Mouse (Mus musculus) layer of hippocampus, postnatal 36 days (tissue): ENCODE measurements around the gene Jazf1. TPM values are rescaled to one million over a fixed set of nuclear protein-coding genes. Genes with fewer than 3 reads are reported as not detected.

Source experiments
- DNase-seq, 2 experiments: peaks; one replicate each; pipeline ENCODE4 v3.0.0; 2022
- total RNA-seq, 2 experiments: library from RNA; stranded (reverse); gene quantifications; 2 replicates each; pipeline ENCODE4 v1.2.3; 2021

The Jazf1 gene
- 10 to 100 TPM; 31.9 to 35.2 TPM for total RNA-seq

GRCm38 (mm10) chr6:53067989-53068874, at the start of gene Jazf1:
Jazf1 (minus strand) TSS chr6:53068631.
- peak; percentile 46 to 54 for DNase-seq

- no peak for DNase-seq
Measured at GRCm38 (mm10) chr6:53117855-53118254, 49.4 kb upstream of the Jazf1 start.

DNA sequence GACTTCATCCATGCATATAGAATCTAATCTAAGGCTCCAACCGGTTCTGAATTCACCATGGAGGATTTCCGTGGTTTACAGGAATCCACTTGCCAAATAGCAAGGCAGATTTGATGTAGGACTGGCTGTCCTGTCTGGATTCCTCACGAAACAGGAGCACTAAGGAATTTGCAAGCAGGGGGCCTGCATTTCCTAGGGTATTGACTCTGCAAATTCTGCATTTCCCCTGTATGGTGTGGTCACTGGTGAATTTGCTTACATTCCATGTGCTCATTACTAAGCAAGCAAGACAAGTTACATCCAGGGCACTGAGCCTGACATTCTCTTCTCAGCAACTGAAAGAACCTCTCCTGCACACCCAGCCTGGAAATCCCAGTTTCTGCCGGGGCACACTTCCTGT, 18.4 kb upstream of the Jazf1 start:
- no peak for DNase-seq

GRCm38 (mm10) chr6:53081241-53081640, 12.8 kb upstream of the Jazf1 start:
- no peak for DNase-seq

DNA sequence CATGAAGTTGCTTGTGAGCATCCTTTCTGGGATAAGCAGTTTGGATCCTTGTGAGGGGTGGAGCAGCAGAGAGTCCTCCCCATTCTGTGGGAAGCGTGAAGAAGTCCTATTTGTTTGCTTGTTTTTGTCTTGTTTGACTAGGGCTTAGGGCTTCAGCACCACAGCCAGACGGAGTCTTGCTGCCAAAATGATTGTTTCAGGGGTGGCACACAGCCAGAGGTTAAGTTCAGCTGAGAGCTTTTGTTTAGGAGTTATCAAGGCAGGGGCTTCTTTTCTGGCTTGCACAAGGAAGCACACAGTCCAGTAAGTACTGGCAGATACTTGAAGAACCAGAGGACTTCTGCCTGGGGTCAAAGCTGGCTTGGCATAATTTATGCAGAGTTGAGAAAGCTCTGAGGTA, 10.2 kb upstream of the Jazf1 start:
- no peak for DNase-seq

GRCm38 (mm10) chr6:53071732-53072131, 3.3 kb upstream of the Jazf1 start:
- no peak for DNase-seq

GRCm38 (mm10) chr6:53069976-53070575, 1.6 kb upstream of the Jazf1 start:
- no peak for DNase-seq

DNA sequence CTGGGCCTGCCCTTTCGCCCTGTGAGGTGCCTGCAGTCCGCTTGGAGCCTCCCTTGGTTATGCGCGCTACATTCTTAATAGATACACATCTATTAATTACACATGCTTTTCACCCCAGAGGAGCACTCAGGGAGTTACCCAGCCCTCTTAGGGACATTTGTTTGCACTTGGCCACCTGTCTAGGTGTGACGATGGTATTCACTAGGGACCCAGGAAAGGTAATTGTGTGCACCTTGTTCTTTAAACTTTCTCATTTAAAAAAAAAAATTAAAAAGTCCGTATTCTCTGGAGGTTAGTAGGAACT, 396 bp upstream of the Jazf1 start:
- DNase-seq = no peak

DNA sequence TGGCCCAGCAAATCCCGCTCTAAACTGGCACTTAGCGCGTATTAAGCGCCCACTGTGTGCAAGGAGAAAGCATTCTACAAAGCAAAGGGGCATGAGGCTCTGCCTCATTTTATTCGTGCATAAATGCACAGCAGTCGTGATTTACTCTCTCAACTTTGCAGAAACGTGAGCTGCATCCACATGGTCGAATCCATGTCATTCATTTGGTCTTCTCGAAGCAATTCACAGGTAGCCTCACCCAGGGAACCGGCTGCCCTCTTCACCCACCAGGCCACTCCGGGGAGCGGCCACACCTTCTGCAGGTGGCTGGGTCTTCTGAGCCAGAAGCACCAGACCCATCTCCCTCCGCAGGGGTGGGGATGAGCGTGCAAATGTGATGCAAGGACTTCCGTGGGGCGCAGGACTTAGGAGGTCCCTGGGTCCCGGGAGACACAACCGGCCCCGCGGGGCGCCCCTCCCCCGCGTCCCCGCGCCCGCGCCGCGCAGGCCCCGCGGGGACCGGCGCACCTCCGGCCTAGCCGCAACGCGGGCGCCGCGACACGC, 914 bp downstream of the Jazf1 start:
- DNase-seq = peak; percentile 16 to 20

DNA sequence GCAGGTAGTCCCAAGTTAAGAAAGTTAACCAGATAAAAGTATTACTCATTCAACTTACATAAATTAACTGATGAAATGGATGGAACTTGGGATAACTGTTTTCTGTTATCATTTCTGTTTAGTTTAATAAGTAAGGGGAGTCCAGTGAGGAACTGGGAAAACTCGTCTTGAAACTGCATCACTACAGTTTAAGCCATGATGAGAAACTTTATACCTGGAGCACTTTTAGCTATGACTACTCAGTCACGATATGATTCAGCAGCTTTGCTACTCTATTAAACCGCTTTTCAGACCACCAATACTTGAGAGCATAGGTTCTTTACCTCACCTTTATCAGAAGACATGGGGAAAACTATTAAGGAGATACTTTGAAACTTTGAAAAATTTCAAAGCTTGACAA, 1.5 kb downstream of the Jazf1 start:
- no peak for DNase-seq

GRCm38 (mm10) chr6:53064070-53064469, 4.4 kb downstream of the Jazf1 start:
- no peak for DNase-seq

GRCm38 (mm10) chr6:53054909-53055308, 13.5 kb downstream of the Jazf1 start:
- DNase-seq = no peak

DNA sequence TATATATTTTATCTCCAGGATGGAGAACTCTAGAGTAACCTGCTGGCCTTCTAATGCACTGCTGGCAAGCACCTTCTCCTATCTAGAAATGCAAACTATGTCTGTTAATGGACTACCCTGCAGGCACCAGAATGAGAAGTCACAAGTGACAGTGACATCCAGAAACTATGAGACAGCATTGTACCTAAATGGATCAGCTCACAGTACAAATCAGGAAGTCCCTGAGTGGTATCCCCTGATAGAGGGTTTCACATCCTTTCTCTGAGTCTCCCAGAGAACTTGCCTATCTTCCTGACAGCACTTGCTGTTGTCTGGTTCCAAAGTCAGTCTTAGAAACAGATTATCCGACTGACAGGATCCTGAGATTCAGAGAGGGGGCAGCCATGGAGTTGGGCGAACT, 22.9 kb downstream of the Jazf1 start:
- no peak for DNase-seq

- no peak for DNase-seq
Measured at GRCm38 (mm10) chr6:53038176-53038575, 30.3 kb downstream of the Jazf1 start.

DNA sequence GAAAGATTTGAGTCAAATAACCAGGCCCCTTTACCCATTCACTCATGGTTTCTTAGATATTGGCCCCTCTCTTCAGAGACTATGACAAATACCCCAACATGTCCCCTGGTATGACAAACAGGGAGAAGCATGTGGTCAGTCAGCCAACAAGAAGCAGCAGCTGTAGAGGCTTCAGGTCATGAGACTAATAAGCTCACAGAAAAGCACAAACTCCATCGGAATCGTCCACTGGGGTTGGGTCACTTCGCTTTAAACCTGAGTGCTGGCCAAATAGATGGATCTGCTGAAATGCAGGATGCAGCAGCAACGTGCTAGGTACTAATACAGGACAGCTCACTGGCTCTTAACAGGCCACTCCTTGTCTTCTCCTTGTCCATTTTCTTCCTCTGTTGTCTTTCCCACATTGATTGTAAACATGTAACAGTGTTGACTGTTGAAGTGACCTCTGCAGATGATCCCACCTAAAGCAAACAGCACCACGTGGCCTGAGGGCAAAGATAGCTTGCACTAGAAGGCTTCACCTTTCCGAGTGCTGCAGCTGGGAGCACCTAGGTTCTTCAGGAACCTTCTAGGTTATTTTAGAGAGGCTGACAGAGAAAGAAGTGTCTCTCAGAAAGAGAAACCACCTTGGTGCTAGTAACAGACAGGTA, 33.9 kb downstream of the Jazf1 start:
- DNase-seq = no peak

GRCm38 (mm10) chr6:53032730-53033484, 35.5 kb downstream of the Jazf1 start:
- DNase-seq = no peak

- no peak for DNase-seq
Measured at GRCm38 (mm10) chr6:53022069-53022468, 46.4 kb downstream of the Jazf1 start.

DNA sequence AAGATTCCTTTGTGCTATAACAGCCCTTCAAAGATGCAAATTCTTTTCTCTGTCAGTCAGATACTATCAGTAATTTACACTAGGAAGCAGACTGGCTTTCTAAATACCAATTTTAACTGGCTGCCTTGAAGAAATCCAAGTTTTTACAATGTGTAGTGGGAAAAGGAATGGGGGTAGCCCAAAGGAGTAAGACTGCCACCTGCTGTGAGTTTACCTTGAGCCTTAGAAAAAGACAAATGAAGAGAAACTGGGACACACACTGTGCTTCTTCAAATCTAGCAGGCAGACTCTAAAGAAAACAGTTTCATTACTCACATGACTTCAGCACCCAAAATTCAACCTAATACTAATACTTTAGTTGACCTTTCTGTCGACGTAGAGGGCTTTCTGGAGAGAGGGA, 47.4 kb downstream of the Jazf1 start:
- no peak for DNase-seq

GRCm38 (mm10) chr6:53017357-53018205, 50.9 kb downstream of the Jazf1 start:
- DNase-seq = no peak

DNA sequence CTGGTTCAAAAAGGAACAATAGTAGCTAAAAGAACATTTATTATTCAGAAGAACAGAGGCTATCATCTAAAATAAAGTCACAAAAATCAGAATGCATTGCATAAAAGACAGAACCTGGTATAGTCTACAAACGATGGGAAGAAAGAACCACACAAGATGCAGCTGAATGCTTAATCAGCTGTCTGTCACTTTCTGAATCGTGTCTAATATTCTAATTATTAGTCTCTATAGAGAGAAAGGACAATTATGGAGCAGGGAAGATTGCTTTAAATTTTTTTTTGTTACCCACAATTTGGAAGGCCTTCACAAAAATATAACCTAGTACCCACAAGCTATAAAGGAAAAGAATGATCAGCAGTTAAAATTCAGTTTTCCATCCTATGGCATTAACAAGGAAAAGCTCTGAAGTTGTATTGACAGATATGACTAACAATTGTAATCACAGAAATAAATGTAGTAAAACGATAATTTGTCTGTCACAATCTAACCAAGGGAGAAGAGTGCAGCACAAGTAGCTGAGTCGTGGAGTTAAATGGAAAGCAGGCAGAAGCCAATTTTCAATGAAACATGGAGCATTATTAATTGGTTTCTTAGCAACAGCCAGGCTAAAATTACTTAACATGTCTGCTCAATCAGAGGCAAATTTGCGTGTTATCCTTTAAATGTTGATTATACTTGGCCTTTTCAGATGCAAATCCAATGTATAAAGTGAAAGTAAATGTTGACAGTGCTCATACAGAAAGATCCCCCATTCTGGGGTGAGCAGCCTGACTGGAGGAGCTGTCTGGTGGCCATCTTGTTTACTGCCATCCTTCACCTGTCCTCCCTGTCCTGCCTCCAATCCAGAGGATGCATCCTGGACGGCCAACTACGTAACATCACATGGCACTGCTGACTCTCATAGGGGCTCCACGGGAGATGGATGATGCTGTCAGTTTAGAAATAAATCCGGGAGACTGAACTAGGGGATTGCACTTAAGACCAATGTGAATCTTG, 53.7 kb downstream of the Jazf1 start:
- DNase-seq = no peak
